Mouse (Mus musculus): Measurements from ENCODE around the gene Cdhr5. TPM values are rescaled to one million over a fixed set of nuclear protein-coding genes. Genes with fewer than 3 reads are reported as not detected.

Cdhr5 gene
- total RNA-seq (2014; rRNA removed) = 18.5 and 40.3 TPM in 2 replicates
- 31.2 and 31.7 TPM in 2 replicates for polyA plus RNA-seq (2012; rRNA removed)

- no peak for TF ChIP-seq CTCF (IDR thresholded peaks at IDR 0.05; ENCODE audit: low read depth, low read length)
- TF ChIP-seq POLR2A (IDR thresholded peaks at IDR 0.05; ENCODE audit: extremely low read depth, insufficient read depth, low read length) = no peak
- Histone ChIP-seq H3K4me3 (ENCODE audit: insufficient read depth, low read depth, low read length) (peak within 1 kb of the TSS; percentile 91), H3K79me2 (ENCODE audit: control insufficient read depth, insufficient read depth, low read length) (no peaks in the 10 kb centered on the region; the same call in 1 of the 2 replicates), H3K27ac (replicated peaks; ENCODE audit: insufficient read depth, low read depth, low read length) (peak within 1 kb of the TSS; percentile 80), H3K4me1 (ENCODE audit: control insufficient read depth, insufficient read depth, low read length) (peaks cover 5% of the 10 kb centered on the region; the same call in 1 of the 2 replicates), H3K36me3 (ENCODE audit: control insufficient read depth, insufficient read depth, low read length) (no peaks in the 10 kb centered on the region), H3K27me3 (ENCODE audit: control insufficient read depth, insufficient read depth, low read length) (peaks cover 5% of the 10 kb centered on the region; the same call in 1 of the 2 replicates), H3K9ac (ENCODE audit: low read depth, low read length) (peak within 1 kb of the TSS; percentile 86)
- DNase-seq (ENCODE audit: extremely low read depth, low read depth, low spot score) = peak; percentile 68
- WGBS = 25% methylated on average over 11 of the region's 11 CpGs
Measured at GRCm38 (mm10) chr7:141276546-141276945, at the start of gene Cdhr5. Gene Cdhr5 (minus strand): TSS chr7:141276786.

DNA sequence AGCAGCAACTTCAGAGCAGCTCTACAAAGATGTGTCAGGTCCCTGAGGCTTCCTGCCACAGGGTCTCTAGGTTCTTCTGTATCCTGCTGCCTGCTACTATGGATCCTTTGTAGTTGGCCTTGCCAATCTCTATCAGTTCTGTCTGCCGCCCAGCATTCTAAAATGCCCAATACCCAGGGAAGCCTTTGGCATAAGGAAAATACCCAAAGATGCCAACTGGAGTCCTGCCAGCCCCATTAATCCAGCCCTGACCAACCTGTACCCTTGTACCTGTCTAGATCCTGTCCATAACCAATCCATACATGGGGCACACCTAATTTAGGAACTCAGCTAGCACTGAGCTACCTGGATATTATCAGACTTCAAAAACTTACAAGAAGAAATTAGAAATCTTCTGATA is 48.1 kb upstream of the Cdhr5 start:
- Histone ChIP-seq H3K4me1 (ENCODE audit: control insufficient read depth, insufficient read depth, low read length) (peaks cover 12% of the 10 kb centered on the region), H3K27ac (replicated peaks; ENCODE audit: insufficient read depth, low read depth, low read length) (no peak overlapping the region), H3K79me2 (ENCODE audit: control insufficient read depth, insufficient read depth, low read length) (peaks cover 14% of the 10 kb centered on the region), H3K9ac (ENCODE audit: low read depth, low read length) (no peak overlapping the region), H3K4me3 (ENCODE audit: insufficient read depth, low read depth, low read length) (no peak overlapping the region), H3K27me3 (ENCODE audit: control insufficient read depth, insufficient read depth, low read length) (no peaks in the 10 kb centered on the region), H3K36me3 (ENCODE audit: control insufficient read depth, insufficient read depth, low read length) (peaks cover 16% of the 10 kb centered on the region)
- DNase-seq (ENCODE audit: extremely low read depth, low read depth, low spot score) = peak; percentile 72
- WGBS = 19% methylated on average over 1 of the region's 1 CpGs
- no peak for TF ChIP-seq CTCF (IDR thresholded peaks at IDR 0.05; ENCODE audit: low read depth, low read length)
- TF ChIP-seq POLR2A (IDR thresholded peaks at IDR 0.05; ENCODE audit: extremely low read depth, insufficient read depth, low read length) = no peak

GRCm38 (mm10) chr7:141319446-141319845 is 42.9 kb upstream of the Cdhr5 start:
- TF ChIP-seq CTCF (IDR thresholded peaks at IDR 0.05; ENCODE audit: low read depth, low read length) (no peak), POLR2A (IDR thresholded peaks at IDR 0.05; ENCODE audit: extremely low read depth, insufficient read depth, low read length) (no peak)
- DNase-seq (ENCODE audit: extremely low read depth, low read depth, low spot score) = no peak
- peaks cover 30% of the 10 kb centered on the region for H3K36me3 ChIP-seq (ENCODE audit: control insufficient read depth, insufficient read depth, low read length)

DNA sequence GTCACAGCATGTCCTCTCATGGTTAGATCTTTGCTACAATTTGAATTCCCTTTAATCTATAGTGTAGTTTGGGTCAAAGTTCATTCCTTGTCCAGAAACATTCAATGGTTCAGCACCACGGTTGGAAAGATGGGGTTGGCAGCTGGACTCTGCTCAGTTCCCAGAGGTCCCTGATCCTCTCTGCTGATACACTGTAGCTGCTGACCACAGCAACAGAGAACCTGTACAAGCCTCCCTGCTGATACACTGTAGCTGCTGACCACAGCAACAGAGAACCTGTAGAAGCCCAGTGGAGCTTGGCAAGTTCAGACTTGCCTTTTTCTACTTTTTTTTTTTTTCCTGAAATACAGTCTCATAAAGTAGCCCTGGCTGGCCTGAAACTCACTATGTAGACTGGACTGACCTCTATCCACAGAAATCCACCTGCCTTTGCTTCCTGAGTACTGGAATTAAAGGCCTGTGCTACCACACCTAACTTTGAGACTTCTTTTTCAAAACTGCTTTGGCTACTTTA is 41.1 kb upstream of the Cdhr5 start:
- H3K4me1 ChIP-seq (ENCODE audit: control insufficient read depth, insufficient read depth, low read length) = no peaks in the 10 kb centered on the region
- no peaks in the 10 kb centered on the region for H3K27me3 ChIP-seq (ENCODE audit: control insufficient read depth, insufficient read depth, low read length)
- no peak overlapping the region for H3K4me3 ChIP-seq (ENCODE audit: insufficient read depth, low read depth, low read length)
- H3K36me3 ChIP-seq (ENCODE audit: control insufficient read depth, insufficient read depth, low read length) = peaks cover 38% of the 10 kb centered on the region
- 16% methylated on average over 1 of the region's 1 CpGs for WGBS
- DNase-seq (ENCODE audit: extremely low read depth, low read depth, low spot score) = no peak
- no peak overlapping the region for H3K27ac ChIP-seq (replicated peaks; ENCODE audit: insufficient read depth, low read depth, low read length)
- no peaks in the 10 kb centered on the region for H3K79me2 ChIP-seq (ENCODE audit: control insufficient read depth, insufficient read depth, low read length)
- H3K9ac ChIP-seq (ENCODE audit: low read depth, low read length) = no peak overlapping the region
- TF ChIP-seq CTCF (IDR thresholded peaks at IDR 0.05; ENCODE audit: low read depth, low read length) (no peak), POLR2A (IDR thresholded peaks at IDR 0.05; ENCODE audit: extremely low read depth, insufficient read depth, low read length) (no peak)

More at GRCm38 (mm10) chr7:141319446-141319845, 42.9 kb upstream of the Cdhr5 start:
- Histone ChIP-seq H3K4me3 (ENCODE audit: insufficient read depth, low read depth, low read length) (no peak overlapping the region), H3K27ac (replicated peaks; ENCODE audit: insufficient read depth, low read depth, low read length) (no peak overlapping the region), H3K79me2 (ENCODE audit: control insufficient read depth, insufficient read depth, low read length) (no peaks in the 10 kb centered on the region), H3K27me3 (ENCODE audit: control insufficient read depth, insufficient read depth, low read length) (no peaks in the 10 kb centered on the region), H3K4me1 (ENCODE audit: control insufficient read depth, insufficient read depth, low read length) (no peaks in the 10 kb centered on the region), H3K9ac (ENCODE audit: low read depth, low read length) (no peak overlapping the region)
- WGBS = 93% methylated on average over 2 of the region's 2 CpGs

- TF ChIP-seq CTCF (IDR thresholded peaks at IDR 0.05; ENCODE audit: low read depth, low read length) = peak; percentile 86
- TF ChIP-seq POLR2A (IDR thresholded peaks at IDR 0.05; ENCODE audit: extremely low read depth, insufficient read depth, low read length) = no peak
- H3K27me3 ChIP-seq (ENCODE audit: control insufficient read depth, insufficient read depth, low read length) = no peaks in the 10 kb centered on the region
- H3K36me3 ChIP-seq (ENCODE audit: control insufficient read depth, insufficient read depth, low read length) = peaks cover 41% of the 10 kb centered on the region
- no peaks in the 10 kb centered on the region for H3K4me1 ChIP-seq (ENCODE audit: control insufficient read depth, insufficient read depth, low read length)
- no peak overlapping the region for H3K4me3 ChIP-seq (ENCODE audit: insufficient read depth, low read depth, low read length)
- H3K27ac ChIP-seq (replicated peaks; ENCODE audit: insufficient read depth, low read depth, low read length) = no peak overlapping the region
- DNase-seq (ENCODE audit: extremely low read depth, low read depth, low spot score) = peak; percentile 96
- H3K79me2 ChIP-seq (ENCODE audit: control insufficient read depth, insufficient read depth, low read length) = no peaks in the 10 kb centered on the region
- WGBS = 53% methylated on average over 5 of the region's 5 CpGs
- H3K9ac ChIP-seq (ENCODE audit: low read depth, low read length) = no peak overlapping the region
Measured at GRCm38 (mm10) chr7:141315974-141316373, 39.4 kb upstream of the Cdhr5 start.

GRCm38 (mm10) chr7:141315076-141315475 is 38.5 kb upstream of the Cdhr5 start:
- Histone ChIP-seq H3K36me3 (ENCODE audit: control insufficient read depth, insufficient read depth, low read length) (peaks cover 42% of the 10 kb centered on the region), H3K4me3 (ENCODE audit: insufficient read depth, low read depth, low read length) (no peak overlapping the region), H3K79me2 (ENCODE audit: control insufficient read depth, insufficient read depth, low read length) (no peaks in the 10 kb centered on the region), H3K9ac (ENCODE audit: low read depth, low read length) (no peak overlapping the region), H3K27ac (replicated peaks; ENCODE audit: insufficient read depth, low read depth, low read length) (no peak overlapping the region), H3K4me1 (ENCODE audit: control insufficient read depth, insufficient read depth, low read length) (no peaks in the 10 kb centered on the region), H3K27me3 (ENCODE audit: control insufficient read depth, insufficient read depth, low read length) (no peaks in the 10 kb centered on the region)
- TF ChIP-seq POLR2A (IDR thresholded peaks at IDR 0.05; ENCODE audit: extremely low read depth, insufficient read depth, low read length) (no peak), CTCF (IDR thresholded peaks at IDR 0.05; ENCODE audit: low read depth, low read length) (no peak)
- DNase-seq (ENCODE audit: extremely low read depth, low read depth, low spot score) = no peak
- 90% methylated on average over 8 of the region's 8 CpGs for WGBS

All from liver, adult 2 months (tissue).